Mouse (Mus musculus): ENCODE results near the gene Rnf115.

Gene Rnf115

DNA sequence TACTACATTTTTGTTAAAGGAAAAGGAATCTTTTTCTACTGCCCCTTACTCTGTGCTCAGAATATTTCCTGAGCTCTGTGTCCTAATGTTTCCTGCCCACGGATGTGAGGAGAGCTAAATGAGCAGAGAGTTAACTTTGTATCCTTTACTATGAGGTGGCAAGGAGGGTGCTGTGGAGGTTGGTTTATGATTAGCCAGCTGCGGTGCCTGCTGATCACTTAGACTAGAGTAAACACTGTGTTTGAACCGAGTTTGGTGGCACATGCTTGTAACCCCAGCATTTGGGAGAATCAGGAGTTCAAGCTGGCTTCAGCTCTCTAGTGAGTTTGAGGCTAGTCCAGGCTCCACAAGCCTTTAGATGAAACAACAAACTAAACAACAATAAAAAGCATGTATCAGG, 49.7 kb downstream of the Rnf115 start:
- no peak for DNase-seq (ENCODE audit: low spot score in 2 of 2)

GRCm38 (mm10) chr3:96782236-96782635, 54.8 kb downstream of the Rnf115 start:
- DNase-seq (ENCODE audit: low spot score in 2 of 2) = no peak

GRCm38 (mm10) chr3:96787784-96788183, 60.3 kb downstream of the Rnf115 start:
- no peak for DNase-seq (ENCODE audit: low spot score in 2 of 2)

- no peak for DNase-seq (ENCODE audit: low spot score in 2 of 2)
Measured at GRCm38 (mm10) chr3:96788506-96788905, 61.0 kb downstream of the Rnf115 start.

- no peak for DNase-seq (ENCODE audit: low spot score in 2 of 2)
Measured at GRCm38 (mm10) chr3:96800254-96800653, 72.8 kb downstream of the Rnf115 start.

DNA sequence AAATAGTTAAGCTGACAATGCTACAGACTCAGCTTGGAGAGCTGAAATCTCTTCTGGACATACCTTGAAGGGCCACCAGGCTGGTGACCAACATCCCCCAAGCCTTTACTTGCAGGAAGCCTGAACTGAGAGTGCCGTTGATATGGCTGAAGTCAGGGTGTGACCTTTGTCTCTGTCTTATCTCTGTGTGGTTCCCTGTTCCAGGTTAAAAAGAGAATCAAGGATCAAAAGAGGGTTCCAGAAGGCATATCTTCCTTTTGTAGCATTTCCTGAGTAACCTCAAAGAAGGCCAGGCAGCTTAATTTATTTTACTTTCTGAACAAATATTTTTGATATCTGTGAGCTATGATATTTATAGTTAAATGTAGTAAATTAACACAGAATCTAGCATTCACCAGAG, 74.8 kb downstream of the Rnf115 start:
- no peak for DNase-seq (ENCODE audit: low spot score in 2 of 2)

DNA sequence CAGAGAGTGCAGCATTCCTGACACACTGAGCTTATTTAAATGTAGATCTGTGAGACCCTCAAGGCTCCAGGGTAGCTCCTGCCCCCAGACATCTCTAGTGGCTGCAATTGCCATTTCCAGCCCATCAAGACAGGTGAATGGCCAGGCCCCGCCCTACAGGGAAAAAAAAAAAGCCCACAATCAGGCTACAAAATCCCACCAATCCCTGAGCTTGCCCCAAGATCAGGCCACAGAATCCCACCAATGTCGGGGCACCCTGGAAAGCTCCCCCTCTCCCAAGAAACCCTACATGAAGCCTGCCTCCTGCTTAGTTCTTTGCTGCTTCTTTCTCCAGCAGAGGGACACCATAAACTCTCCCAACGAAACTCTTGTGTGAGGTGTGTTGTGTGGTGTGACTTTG, 80.7 kb downstream of the Rnf115 start:
- no peak for DNase-seq (ENCODE audit: low spot score in 2 of 2)

DNA sequence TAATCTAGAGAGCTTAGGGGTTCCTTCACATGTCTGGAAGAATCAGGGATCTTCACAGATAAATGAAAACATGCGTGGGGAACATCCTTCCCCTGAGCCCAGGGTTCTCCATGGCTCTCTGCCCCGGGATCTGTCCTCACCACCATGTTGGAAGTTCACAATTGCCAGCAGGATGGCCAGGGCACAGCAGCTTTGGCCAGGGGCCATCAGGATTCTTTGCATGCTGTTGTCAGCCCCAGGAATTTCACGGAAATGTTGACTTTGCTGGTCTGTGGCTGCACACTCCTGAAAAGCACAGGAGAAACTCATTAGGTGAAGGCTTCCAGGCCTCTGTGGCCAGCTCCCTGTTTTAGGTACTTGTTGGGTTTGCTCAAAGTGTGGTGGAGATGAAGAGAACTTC, 81.2 kb downstream of the Rnf115 start:
- no peak for DNase-seq (ENCODE audit: low spot score in 2 of 2)

DNA sequence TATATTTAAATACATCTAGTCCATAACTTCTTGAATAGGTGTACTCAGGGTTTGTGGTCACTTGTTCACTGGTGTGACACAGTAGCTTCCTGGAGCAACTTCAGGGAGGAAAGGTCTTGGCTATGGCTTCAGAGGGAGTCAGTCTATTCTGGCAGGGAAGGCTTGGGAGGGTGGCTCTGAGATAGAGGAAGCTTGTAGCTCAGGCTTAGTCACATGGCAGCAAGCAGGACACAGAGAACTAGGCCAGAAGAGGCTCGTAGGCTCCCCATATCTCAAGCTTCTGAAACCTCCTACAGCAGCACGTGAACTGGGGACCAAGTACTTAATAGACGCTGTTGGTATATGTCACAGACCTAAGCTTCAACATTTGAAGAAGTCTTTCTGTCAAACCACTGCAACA, 83.8 kb downstream of the Rnf115 start:
- no peak for DNase-seq (ENCODE audit: low spot score in 2 of 2)

DNA sequence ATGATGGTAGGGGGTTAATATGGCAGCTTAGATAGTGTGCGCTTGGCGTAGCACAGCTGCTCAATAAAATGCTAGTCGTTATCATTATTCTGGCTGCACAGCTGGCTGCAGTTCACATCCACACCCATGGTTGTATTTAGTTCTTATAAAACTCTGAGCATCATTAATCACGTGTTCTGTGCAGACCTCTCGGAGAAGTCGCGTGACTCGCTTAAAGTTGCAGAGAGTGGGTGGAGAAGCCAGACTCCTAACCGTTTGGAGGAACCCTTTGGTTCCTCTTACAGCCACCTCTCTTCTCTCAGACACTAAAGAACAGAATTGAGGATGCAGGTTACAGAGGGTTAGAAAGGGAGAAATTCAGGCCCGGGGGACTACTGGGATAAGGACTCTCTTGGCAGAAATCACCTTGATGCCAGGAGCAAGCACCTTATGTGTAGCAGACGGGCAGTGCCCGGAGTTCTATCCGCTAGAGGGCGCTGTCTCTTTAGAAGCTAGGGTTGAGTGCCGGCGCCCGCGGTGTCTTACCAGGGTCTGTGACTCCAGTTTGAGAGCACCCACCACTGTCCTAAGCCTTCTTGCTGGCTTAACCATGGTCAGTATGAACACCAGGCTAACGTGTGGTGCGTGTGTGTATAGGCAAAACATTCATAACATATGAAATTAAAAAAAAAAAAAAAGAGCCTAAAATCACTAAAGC, 85.1 kb downstream of the Rnf115 start:
- peak; percentile 75 to 93 for DNase-seq (ENCODE audit: low spot score in 2 of 2)

DNA sequence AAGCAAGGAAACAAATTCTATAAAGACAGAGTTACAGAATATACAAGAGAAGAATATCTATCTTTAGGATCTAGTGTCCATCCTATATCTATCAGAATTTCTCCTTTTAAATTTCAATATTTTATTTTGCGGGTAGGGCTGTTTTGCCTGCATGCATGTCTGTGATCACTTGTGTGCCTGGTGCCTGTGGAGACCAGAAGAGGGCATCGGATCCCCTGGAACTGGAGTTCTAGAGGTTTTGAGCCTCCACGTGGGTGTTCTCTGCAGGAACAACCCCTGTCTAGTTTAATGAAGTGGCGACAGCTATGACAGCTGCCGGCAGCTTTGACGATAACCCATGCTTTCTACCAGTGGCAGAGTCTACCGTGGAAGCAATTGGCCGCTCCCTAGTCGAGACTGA, 85.6 kb downstream of the Rnf115 start:
- no peak for DNase-seq (ENCODE audit: low spot score in 2 of 2)

- DNase-seq (ENCODE audit: low spot score in 2 of 2) = no peak
Measured at GRCm38 (mm10) chr3:96813591-96814244, 86.3 kb downstream of the Rnf115 start.

DNA sequence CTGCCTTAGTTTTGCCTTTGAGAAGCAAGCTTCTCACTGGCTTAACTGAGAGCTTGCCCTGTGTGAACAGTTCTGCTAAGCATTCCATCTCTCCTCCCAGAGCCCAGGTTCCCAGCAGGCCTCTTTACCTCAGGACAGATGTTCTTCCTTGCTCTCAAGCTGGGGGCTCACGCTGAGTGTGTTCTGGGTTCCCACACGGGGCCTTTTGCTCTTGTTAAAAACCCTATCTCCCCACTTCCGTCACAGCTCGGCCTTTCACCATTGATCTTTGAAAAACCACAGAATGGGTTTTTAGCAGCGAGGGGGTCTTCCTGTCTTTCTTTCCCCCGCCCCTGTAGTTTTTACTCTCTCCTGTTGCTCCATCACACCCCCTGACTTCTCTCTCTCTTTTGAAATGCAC, 86.9 kb downstream of the Rnf115 start:
- no peak for DNase-seq (ENCODE audit: low spot score in 2 of 2)

- no peak for DNase-seq (ENCODE audit: low spot score in 2 of 2)
Measured at GRCm38 (mm10) chr3:96820116-96820915, 92.9 kb downstream of the Rnf115 start.

DNA sequence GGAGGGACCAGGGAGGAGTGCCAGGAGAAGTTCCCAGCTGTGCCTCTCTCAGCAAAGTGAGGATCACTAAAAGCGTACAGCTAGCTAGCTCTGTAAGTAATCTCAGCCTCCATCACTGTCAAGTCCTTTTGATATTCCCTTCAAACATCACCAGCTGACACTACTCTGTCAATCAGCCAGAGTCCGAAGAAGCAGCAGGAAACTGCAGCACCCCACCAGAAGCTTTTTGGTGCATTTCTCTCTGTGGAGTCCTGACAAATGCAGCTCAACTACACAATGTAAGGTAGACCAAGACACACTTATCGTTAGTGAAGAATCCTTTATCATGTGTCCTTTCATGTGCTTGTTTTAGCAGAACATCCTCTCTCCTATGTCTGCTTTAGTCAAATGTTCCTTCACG, 94.1 kb downstream of the Rnf115 start:
- no peak for DNase-seq (ENCODE audit: low spot score in 2 of 2)

DNA sequence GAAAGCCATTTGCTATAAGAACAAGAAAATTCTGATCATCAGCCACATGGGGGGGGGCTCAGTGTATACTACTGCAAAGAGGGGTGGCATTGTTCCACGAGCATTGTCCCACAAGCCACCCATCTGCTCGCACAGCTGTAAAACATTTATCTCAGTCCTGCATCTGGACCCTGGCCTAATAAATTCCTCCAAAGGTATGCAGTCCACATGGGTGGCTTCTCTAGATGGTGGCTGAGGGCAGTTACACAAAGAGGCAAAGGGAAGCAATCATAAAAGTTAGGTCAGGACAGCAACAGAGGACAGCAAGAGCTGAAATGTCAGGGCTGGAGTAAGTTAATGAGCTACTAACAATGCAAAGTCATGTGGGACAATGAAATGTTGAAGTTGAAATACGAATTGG, 96.2 kb downstream of the Rnf115 start:
- DNase-seq (ENCODE audit: low spot score in 2 of 2) = no peak

GRCm38 (mm10) chr3:96824614-96825013, 97.2 kb downstream of the Rnf115 start:
- no peak for DNase-seq (ENCODE audit: low spot score in 2 of 2)

- no peak for DNase-seq (ENCODE audit: low spot score in 2 of 2)
Measured at GRCm38 (mm10) chr3:96825261-96825660, 97.8 kb downstream of the Rnf115 start.

- DNase-seq (ENCODE audit: low spot score in 2 of 2) = no peak
Measured at GRCm38 (mm10) chr3:96828308-96828864, 100.9 kb downstream of the Rnf115 start.

DNA sequence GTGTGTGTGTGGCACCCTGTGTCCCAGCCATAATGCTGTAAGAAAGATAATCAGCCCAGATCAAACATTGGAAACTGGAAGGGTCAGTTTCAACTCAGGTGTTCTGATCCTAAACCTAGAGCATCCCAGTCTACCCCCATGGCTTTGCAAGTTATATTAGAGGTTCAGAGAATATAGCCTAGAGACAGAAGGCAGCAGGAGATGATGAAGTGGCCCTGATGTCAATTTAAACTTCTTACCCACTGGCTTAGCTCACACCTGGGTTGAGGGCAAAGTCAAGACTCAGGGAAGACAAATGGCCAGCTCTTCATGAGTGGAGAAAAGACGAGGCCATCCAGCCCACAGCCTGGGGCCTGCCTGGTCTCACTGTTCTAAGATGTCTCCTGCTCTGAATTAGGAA, 101.5 kb downstream of the Rnf115 start, which contains the start of the genes Pdzk1 and Cd160:
Gene Pdzk1, plus strand, starts transcription at position 301 of the 400 bp plus-strand sequence.
Gene Cd160, minus strand, starts transcription at position 368 of the 400 bp plus-strand sequence.
- no peak for DNase-seq (ENCODE audit: low spot score in 2 of 2)

GRCm38 (mm10) chr3:96829856-96830255, 102.4 kb downstream of the Rnf115 start:
- no peak for DNase-seq (ENCODE audit: low spot score in 2 of 2)

DNA sequence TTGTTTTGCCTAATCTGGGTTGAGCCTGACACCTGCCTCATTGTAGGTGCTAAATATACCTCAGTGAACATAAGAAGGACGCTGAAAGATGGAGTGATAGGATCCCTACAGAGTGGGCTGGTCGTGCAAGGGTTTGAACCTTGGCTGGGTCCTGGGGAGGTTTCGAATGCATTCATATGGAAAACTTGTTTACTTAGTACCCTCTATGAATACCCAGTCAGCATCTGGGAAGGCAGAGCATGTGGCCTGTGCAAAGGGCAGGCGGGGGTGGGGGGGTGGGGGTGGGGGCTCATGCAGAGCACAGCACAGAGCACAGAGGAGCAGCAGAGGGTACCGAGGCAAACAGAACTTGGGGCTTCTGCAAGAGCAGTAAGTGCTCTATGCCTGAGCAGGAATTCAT, 105.5 kb downstream of the Rnf115 start:
- DNase-seq (ENCODE audit: low spot score in 2 of 2) = no peak
